Mouse (Mus musculus) cerebellum, adult 2 months (tissue): Measurements from ENCODE around the gene Abi1. TPM values are rescaled to one million over a fixed set of nuclear protein-coding genes. Genes with fewer than 3 reads are reported as not detected.

ENCODE experiments used
- DNase-seq, 2 experiments: peaks; one replicate each; pipeline ENCODE4 v3.0.0; 2021
- H3K27ac ChIP-seq: fragments of 200-500 bp; 2 replicates; pipeline ENCODE4 v1.5.1; 2012; ENCODE audit warnings: low read length, control low read depth, inconsistent platforms; ENCODE audit not compliant: insufficient read depth
- H3K27me3 ChIP-seq: fragments of 200-500 bp; 2 replicates; pipeline ENCODE4 v1.6.1; 2012; ENCODE audit warnings: inconsistent platforms, mild to moderate bottlenecking, low read length, moderate library complexity; ENCODE audit not compliant: control insufficient read depth, insufficient read depth
- H3K4me1 ChIP-seq: fragments of 200-500 bp; 2 replicates; pipeline ENCODE4 v1.6.1; 2011; ENCODE audit warnings: low read length; ENCODE audit not compliant: control insufficient read depth, insufficient read depth
- H3K4me3 ChIP-seq: fragments of 200-500 bp; replicated peaks from 2 replicates; pipeline ENCODE3; 2011; ENCODE audit warnings: mild to moderate bottlenecking, low read depth, low read length, control low read depth; ENCODE audit not compliant: insufficient read depth
- CTCF ChIP-seq: fragments of 200-500 bp; IDR thresholded peaks from 2 replicates; pipeline ENCODE4 v1.5.1; 2011; ENCODE audit warnings: low read depth, mild to moderate bottlenecking, control low read depth, low read length, moderate library complexity, borderline replicate concordance; ENCODE audit not compliant: insufficient read depth
- POLR2A ChIP-seq: fragments of 200-500 bp; IDR thresholded peaks from 2 replicates; pipeline ENCODE4 v1.6.1; 2011; ENCODE audit warnings: low read length, control low read depth, borderline replicate concordance; ENCODE audit not compliant: insufficient read depth
- WGBS: fragments of 180-500 bp; shearing (Covaris S2); methylation state at CpG from one replicate; pipeline ENCODE4 v1.1.7; 2018; 5-methylcytosine and 5-hydroxymethylcytosine counted together
- polyA plus RNA-seq: library from polyadenylated mRNA; depleted of rRNA; stranded (reverse); fragments of >200 nt; gene quantifications from 2 replicates; pipeline ENCODE4 v1.2.3, GENCODE M21; 2012

Abi1 gene
- polyA plus RNA-seq, 1 experiment = 104 TPM

DNA sequence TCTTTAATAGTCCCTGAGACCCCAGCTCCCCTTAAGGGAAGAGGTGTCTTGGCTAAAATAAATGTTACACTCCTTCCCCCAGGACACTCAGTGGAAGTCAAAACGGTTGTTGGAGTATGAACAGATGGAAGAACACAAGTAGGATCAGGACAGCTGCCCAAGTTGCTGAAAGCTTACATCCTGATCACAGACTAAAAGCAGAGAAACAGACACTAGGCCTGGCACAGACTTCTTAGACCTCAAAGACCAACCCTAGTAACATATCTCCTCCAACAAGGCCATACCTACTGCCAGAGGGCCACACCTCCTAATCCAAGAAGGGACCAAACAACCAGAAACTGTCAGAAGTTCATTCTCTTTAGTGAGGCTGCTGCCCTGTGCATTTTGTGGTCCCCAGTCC lies 31.8 kb downstream of the Abi1 start:
- H3K4me3 ChIP-seq = no peak overlapping the region
- H3K27ac ChIP-seq = no peak overlapping the region
- TF ChIP-seq CTCF (no peak), POLR2A (no peak)
- H3K27me3 ChIP-seq = no peaks in the 10 kb centered on the region
- 15% methylated on average over 1 of the region's 1 CpGs for WGBS
- peaks cover 8% of the 10 kb centered on the region; the same call in 1 of the 2 replicates for H3K4me1 ChIP-seq
- no peak for DNase-seq

DNA sequence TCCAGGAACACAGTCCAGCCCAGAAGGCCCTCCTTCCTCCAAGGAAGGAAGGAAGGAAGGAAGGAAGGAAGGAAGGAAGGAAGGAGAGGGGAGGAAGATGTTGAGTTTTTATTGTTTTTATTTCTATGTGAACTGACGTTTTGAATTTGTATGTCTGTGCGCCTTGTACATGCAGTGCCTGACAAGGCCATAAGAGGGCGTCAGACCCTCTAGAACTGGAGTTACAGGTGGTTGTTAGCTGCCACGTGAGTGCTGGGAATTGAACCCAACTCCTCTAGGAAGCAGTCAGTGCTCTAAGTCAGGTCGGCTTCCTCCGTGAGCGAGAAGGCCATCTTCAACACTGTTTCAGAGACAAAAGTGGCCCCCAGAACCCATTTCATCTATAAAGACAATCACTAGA lies 32.5 kb downstream of the Abi1 start:
- 85% methylated on average over 7 of the region's 7 CpGs for whole genome bisulfite sequencing
- no peak for DNase-seq
- Histone ChIP-seq H3K4me3 (no peak overlapping the region), H3K4me1 (peaks cover 8% of the 10 kb centered on the region; the same call in 1 of the 2 replicates), H3K27ac (no peak overlapping the region), H3K27me3 (no peaks in the 10 kb centered on the region)
- TF ChIP-seq CTCF (no peak), POLR2A (no peak)

DNA sequence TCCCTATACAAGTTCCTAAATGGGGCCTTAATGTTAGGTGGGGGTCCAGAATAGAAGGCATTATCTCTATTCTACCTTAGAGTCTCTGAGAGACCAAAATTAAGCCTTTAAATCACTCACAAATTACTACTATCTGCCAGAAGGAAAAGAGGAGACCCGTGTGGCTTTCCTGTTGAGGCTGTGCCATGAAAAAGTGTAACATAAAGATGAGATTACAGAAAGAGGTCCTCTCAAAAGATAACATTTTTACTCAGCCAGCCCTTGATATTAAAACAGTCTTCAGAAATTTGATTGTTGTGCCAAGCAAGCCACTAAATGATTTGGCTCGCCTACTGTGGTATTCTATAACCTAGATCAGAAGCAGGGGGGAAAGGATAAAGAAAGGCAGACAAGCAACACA lies 32.9 kb downstream of the Abi1 start:
- Histone ChIP-seq H3K27me3 (no peaks in the 10 kb centered on the region), H3K4me3 (no peak overlapping the region), H3K27ac (no peak overlapping the region), H3K4me1 (peaks cover 8% of the 10 kb centered on the region; the same call in 1 of the 2 replicates)
- DNase-seq = no peak
- WGBS = 26% methylated on average over 2 of the region's 2 CpGs
- TF ChIP-seq CTCF (no peak), POLR2A (no peak)

DNA sequence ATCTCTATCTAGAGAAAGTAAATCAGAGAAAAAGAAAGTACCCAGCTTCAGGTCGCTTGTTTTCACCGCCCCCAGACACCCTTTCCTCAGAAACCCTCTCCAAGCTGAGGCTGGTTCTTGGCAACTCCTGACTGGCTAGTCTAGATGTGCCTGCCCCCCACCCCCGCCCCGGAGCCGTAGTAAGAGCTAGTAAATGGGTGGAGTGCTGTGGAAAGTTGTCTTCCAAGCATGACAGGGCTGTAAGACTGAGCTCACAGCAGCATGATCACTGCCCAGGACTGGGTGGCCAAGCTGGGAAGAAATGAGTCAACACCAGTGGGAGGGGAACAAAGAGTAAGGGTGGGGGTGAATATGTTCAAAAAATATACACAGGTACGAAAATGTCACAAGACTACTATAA lies 33.8 kb downstream of the Abi1 start:
- Histone ChIP-seq H3K27ac (no peak overlapping the region), H3K4me1 (peaks cover 8% of the 10 kb centered on the region; the same call in 1 of the 2 replicates), H3K4me3 (no peak overlapping the region), H3K27me3 (no peaks in the 10 kb centered on the region)
- TF ChIP-seq CTCF (no peak), POLR2A (no peak)
- 72% methylated on average over 6 of the region's 6 CpGs for WGBS
- no peak for DNase-seq

DNA sequence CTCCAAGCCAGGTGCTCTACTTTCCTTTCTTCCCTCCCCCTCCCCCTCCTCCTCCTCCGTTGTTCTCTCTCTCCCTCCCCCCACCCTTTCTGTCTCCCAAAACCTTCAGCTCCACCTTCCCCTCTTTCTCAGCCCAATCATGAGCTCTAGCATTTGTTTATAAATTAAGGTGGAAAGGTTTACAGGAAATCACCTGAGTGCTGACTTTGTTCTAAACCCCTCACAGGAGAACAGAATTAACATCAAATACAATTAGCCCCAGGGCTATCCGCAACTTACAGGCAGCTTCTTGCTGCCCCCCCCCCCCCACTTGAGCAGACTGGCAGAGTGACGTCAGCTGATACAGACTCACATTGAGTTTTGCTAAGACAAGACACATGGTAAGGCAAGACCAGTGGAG lies 37.4 kb downstream of the Abi1 start:
- TF ChIP-seq CTCF (no peak), POLR2A (no peak)
- Histone ChIP-seq H3K27ac (no peak overlapping the region), H3K4me1 (peaks cover 11% of the 10 kb centered on the region; the same call in 1 of the 2 replicates), H3K4me3 (no peak overlapping the region), H3K27me3 (no peaks in the 10 kb centered on the region)
- no peak for DNase-seq
- 63% methylated on average over 3 of the region's 3 CpGs for WGBS

DNA sequence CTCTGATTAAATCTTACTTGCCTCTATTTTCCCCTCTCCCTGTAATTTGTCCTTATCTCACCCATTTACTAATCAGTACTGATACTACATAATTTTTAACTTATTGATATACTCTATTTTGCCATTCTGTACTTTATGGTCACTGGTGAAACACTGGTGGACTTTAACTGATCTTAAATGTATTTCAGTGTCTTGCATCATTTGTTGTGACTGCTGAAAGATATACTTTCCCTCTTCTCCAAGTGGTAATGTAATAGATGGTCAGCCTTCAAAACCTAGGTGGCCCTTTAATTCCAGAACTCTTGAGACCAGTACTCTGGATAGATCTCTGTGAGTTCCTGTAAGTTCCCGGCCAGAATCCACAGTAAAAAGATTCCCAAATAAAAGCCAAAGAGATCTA lies 40.4 kb downstream of the Abi1 start:
- peaks cover 4% of the 10 kb centered on the region; the same call in 1 of the 2 replicates for H3K4me1 ChIP-seq
- no peak overlapping the region for H3K27ac ChIP-seq
- H3K4me3 ChIP-seq = no peak overlapping the region
- WGBS = 79% methylated on average over 1 of the region's 1 CpGs
- H3K27me3 ChIP-seq = no peaks in the 10 kb centered on the region
- no peak for DNase-seq
- TF ChIP-seq CTCF (no peak), POLR2A (no peak)

DNA sequence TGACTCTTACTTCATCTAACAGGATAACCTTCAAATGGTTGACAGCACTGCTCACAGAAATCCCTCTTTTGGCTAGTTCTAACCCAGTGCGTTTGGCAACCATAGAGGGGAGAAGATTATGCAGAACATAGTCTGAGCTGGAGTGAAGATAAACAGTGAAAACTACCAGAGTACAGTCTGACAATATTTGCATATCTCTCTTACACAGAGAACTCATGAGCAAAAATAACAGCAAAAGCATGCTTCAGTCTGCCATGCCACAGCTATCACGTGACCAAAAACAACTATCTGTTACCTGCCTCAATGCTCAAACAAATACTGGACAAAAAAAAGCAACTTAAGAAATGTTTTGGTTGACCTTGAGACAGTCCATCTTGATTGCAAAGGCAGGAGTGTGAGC lies 41.2 kb downstream of the Abi1 start:
- peaks cover 4% of the 10 kb centered on the region; the same call in 1 of the 2 replicates for H3K4me1 ChIP-seq
- TF ChIP-seq POLR2A (no peak), CTCF (no peak)
- no peak overlapping the region for H3K27ac ChIP-seq
- no peaks in the 10 kb centered on the region for H3K27me3 ChIP-seq
- H3K4me3 ChIP-seq = no peak overlapping the region
- no peak for DNase-seq
- WGBS = 81% methylated on average over 2 of the region's 2 CpGs

DNA sequence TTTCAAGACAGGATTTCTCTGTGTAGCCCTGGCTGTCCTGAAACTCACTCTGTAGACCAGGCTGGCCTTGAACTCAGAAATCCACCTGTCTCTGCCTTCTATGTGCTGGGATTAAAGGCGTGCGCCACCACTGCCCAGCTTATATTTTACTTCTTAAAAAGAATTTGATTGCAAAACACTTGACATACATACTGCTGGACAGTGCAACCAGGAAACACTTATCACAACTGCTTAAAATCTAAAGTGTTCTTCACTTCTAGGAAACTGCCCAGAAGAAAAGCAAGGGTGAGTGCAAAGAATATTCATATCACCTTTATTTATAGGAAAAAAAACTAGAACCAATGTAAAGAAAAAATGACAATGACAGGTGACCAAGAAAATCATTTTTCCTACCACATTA lies 42.0 kb downstream of the Abi1 start:
- 94% methylated on average over 2 of the region's 2 CpGs for WGBS
- no peak for TF ChIP-seq POLR2A
- TF ChIP-seq CTCF = no peak

DNA sequence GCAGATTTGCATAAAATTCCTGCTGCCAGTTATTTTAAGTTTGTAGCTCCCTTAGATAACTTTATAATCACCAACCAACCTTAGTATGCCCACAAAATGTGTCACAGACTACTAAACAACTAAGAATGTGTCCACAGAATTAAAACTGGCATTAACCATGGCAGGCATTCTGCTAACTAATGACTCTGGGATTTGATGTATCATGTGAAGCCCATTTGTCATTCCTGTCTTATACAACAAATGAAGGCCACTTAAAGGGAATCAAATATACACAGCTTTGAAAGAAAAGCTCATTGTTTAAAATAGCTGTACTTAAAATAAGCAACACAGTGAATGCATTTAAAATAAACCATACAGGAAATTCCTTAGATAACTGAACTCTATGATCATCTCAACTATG lies 44.0 kb downstream of the Abi1 start:
- Histone ChIP-seq H3K27me3 (no peaks in the 10 kb centered on the region), H3K27ac (no peak overlapping the region), H3K4me1 (peaks cover 4% of the 10 kb centered on the region; the same call in 1 of the 2 replicates), H3K4me3 (no peak overlapping the region)
- no peak for TF ChIP-seq CTCF
- TF ChIP-seq POLR2A = no peak
- DNase-seq = no peak

More for the DNA sequence above, 42.0 kb downstream of the Abi1 start:
- Histone ChIP-seq H3K4me3 (no peak overlapping the region), H3K4me1 (peaks cover 4% of the 10 kb centered on the region; the same call in 1 of the 2 replicates), H3K27me3 (no peaks in the 10 kb centered on the region), H3K27ac (no peak overlapping the region)
- no peak for DNase-seq
